Mouse (Mus musculus): ENCODE measurements around the gene Lat2.

DNA sequence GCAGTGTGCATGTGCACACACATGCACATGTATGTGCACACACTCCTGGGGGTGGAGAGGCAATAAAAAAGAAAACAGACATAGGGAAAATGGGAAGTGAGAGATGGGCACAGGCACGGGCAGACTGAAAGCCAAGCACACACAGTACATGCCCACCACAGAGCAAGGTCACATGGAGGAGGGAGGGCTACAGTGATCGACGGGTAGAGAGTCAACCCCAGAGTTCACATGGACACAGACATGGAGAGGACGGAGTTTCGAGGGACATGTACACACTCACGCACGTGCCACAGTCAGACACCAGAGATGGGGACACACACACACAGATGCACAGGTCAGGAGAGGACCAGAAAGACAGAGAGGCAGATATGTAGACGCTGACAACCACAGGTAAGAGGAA is 555 bp upstream of the Lat2 start:
- TF ChIP-seq CTCF (IDR thresholded peaks at IDR 0.05; ENCODE audit: low read depth) (no peak), EP300 (IDR thresholded peaks at IDR 0.05; ENCODE audit: low read depth) (no peak)
